Mouse (Mus musculus): ENCODE measurements around the gene Rnase10. TPM values are rescaled to one million over a fixed set of nuclear protein-coding genes. Genes with fewer than 3 reads are reported as not detected.
"Not testable (repeated sequence)": the region's sequence is repeated elsewhere in the genome, so short reads cannot be mapped to it uniquely, and the experiment has no call there.

Gene Rnase10
- polyA plus RNA-seq, 1 experiment from 2014 or later: not detected

GRCm38 (mm10) chr14:50997999-50998666 is 9.4 kb upstream of the Rnase10 start:
- H3K36me3 ChIP-seq (ENCODE audit: control insufficient read depth, insufficient read depth, low read length): no peaks in the 10 kb centered on the region
- H3K27me3 ChIP-seq (ENCODE audit: control insufficient read depth, insufficient read depth, low read length): no peaks in the 10 kb centered on the region
- no peak overlapping the region for H3K4me3 ChIP-seq (ENCODE audit: low read depth, low read length)
- H3K27ac ChIP-seq (ENCODE audit: low read depth, low read length): no peak overlapping the region
- ATAC-seq (ENCODE audit: low FRiP score) (no peak), DNase-seq (ENCODE audit: low spot score) (no peak)
- no peak overlapping the region for H3K4me2 ChIP-seq (replicated peaks; ENCODE audit: low read depth, low read length)
- WGBS: 88% methylated on average over 2 of the region's 2 CpGs
- no peak overlapping the region for H3K9ac ChIP-seq (ENCODE audit: low read depth, low read length)
- H3K9me3 ChIP-seq (ENCODE audit: control insufficient read depth, low read length): no peaks in the 10 kb centered on the region
- no peaks in the 10 kb centered on the region for H3K4me1 ChIP-seq (replicated peaks; ENCODE audit: control insufficient read depth, insufficient read depth, low read length)

GRCm38 (mm10) chr14:51007914-51008713 is 563 bp downstream of the Rnase10 start:
- Histone ChIP-seq H3K27ac (ENCODE audit: low read depth, low read length) (no peak overlapping the region), H3K4me3 (ENCODE audit: low read depth, low read length) (no peak overlapping the region), H3K4me2 (replicated peaks; ENCODE audit: low read depth, low read length) (no peak overlapping the region), H3K9ac (ENCODE audit: low read depth, low read length) (no peak overlapping the region), H3K27me3 (ENCODE audit: control insufficient read depth, insufficient read depth, low read length) (no peaks in the 10 kb centered on the region), H3K9me3 (ENCODE audit: control insufficient read depth, low read length) (no peaks in the 10 kb centered on the region), H3K4me1 (replicated peaks; ENCODE audit: control insufficient read depth, insufficient read depth, low read length) (no peaks in the 10 kb centered on the region), H3K36me3 (ENCODE audit: control insufficient read depth, insufficient read depth, low read length) (no peaks in the 10 kb centered on the region)
- DNase-seq (ENCODE audit: low spot score) (no peak), ATAC-seq (ENCODE audit: low FRiP score) (no peak)
- WGBS: 87% methylated on average over 13 of the region's 13 CpGs

GRCm38 (mm10) chr14:51008781-51009180 is 1.2 kb downstream of the Rnase10 start:
- Histone ChIP-seq H3K27ac (ENCODE audit: low read depth, low read length) (no peak overlapping the region), H3K4me3 (ENCODE audit: low read depth, low read length) (no peak overlapping the region), H3K9me3 (ENCODE audit: control insufficient read depth, low read length) (no peaks in the 10 kb centered on the region), H3K4me1 (replicated peaks; ENCODE audit: control insufficient read depth, insufficient read depth, low read length) (no peaks in the 10 kb centered on the region), H3K4me2 (replicated peaks; ENCODE audit: low read depth, low read length) (no peak overlapping the region), H3K27me3 (ENCODE audit: control insufficient read depth, insufficient read depth, low read length) (no peaks in the 10 kb centered on the region), H3K9ac (ENCODE audit: low read depth, low read length) (no peak overlapping the region), H3K36me3 (ENCODE audit: control insufficient read depth, insufficient read depth, low read length) (no peaks in the 10 kb centered on the region)
- DNase-seq (ENCODE audit: low spot score) (no peak), ATAC-seq (ENCODE audit: low FRiP score) (no peak)
- 88% methylated on average over 4 of the region's 4 CpGs for WGBS

- H3K27me3 ChIP-seq (ENCODE audit: control insufficient read depth, insufficient read depth, low read length): no peaks in the 10 kb centered on the region
- H3K9ac ChIP-seq (ENCODE audit: low read depth, low read length): no peak overlapping the region
- no peaks in the 10 kb centered on the region for H3K36me3 ChIP-seq (ENCODE audit: control insufficient read depth, insufficient read depth, low read length)
- no peak for DNase-seq (ENCODE audit: low spot score)
- no peaks in the 10 kb centered on the region for H3K9me3 ChIP-seq (ENCODE audit: control insufficient read depth, low read length)
- ATAC-seq (ENCODE audit: low FRiP score): no peak
- no peak overlapping the region for H3K4me3 ChIP-seq (ENCODE audit: low read depth, low read length)
- no peak overlapping the region for H3K4me2 ChIP-seq (replicated peaks; ENCODE audit: low read depth, low read length)
- 87% methylated on average over 6 of the region's 6 CpGs for WGBS
- no peak overlapping the region for H3K27ac ChIP-seq (ENCODE audit: low read depth, low read length)
- H3K4me1 ChIP-seq (replicated peaks; ENCODE audit: control insufficient read depth, insufficient read depth, low read length): no peaks in the 10 kb centered on the region
Measured at GRCm38 (mm10) chr14:51009572-51009971, 2.0 kb downstream of the Rnase10 start.

GRCm38 (mm10) chr14:51014724-51015123 is 7.2 kb downstream of the Rnase10 start:
- H3K36me3 ChIP-seq (ENCODE audit: control insufficient read depth, insufficient read depth, low read length); H3K4me3 ChIP-seq (ENCODE audit: low read depth, low read length); H3K27ac ChIP-seq (ENCODE audit: low read depth, low read length); ATAC-seq (ENCODE audit: low FRiP score); H3K9me3 ChIP-seq (ENCODE audit: control insufficient read depth, low read length); DNase-seq (ENCODE audit: low spot score); H3K4me2 ChIP-seq (replicated peaks; ENCODE audit: low read depth, low read length); H3K27me3 ChIP-seq (ENCODE audit: control insufficient read depth, insufficient read depth, low read length); H3K4me1 ChIP-seq (replicated peaks; ENCODE audit: control insufficient read depth, insufficient read depth, low read length); H3K9ac ChIP-seq (ENCODE audit: low read depth, low read length): not testable (repeated sequence)
- WGBS: 82% methylated on average over 3 of the region's 3 CpGs

- DNase-seq (ENCODE audit: low spot score) (no peak), ATAC-seq (ENCODE audit: low FRiP score) (no peak)
- H3K9ac ChIP-seq (ENCODE audit: low read depth, low read length): no peak overlapping the region
- H3K27ac ChIP-seq (ENCODE audit: low read depth, low read length): no peak overlapping the region
- no peaks in the 10 kb centered on the region for H3K36me3 ChIP-seq (ENCODE audit: control insufficient read depth, insufficient read depth, low read length)
- no peaks in the 10 kb centered on the region for H3K9me3 ChIP-seq (ENCODE audit: control insufficient read depth, low read length)
- H3K4me3 ChIP-seq (ENCODE audit: low read depth, low read length): no peak overlapping the region
- H3K4me1 ChIP-seq (replicated peaks; ENCODE audit: control insufficient read depth, insufficient read depth, low read length): no peaks in the 10 kb centered on the region
- no peaks in the 10 kb centered on the region for H3K27me3 ChIP-seq (ENCODE audit: control insufficient read depth, insufficient read depth, low read length)
- H3K4me2 ChIP-seq (replicated peaks; ENCODE audit: low read depth, low read length): no peak overlapping the region
Measured at GRCm38 (mm10) chr14:51015780-51016179, 8.2 kb downstream of the Rnase10 start.

GRCm38 (mm10) chr14:51017256-51017655 is 9.7 kb downstream of the Rnase10 start:
- no peak overlapping the region for H3K27ac ChIP-seq (ENCODE audit: low read depth, low read length)
- DNase-seq (ENCODE audit: low spot score): no peak
- H3K4me1 ChIP-seq (replicated peaks; ENCODE audit: control insufficient read depth, insufficient read depth, low read length): no peaks in the 10 kb centered on the region
- WGBS: 76% methylated on average over 3 of the region's 3 CpGs
- no peak for ATAC-seq (ENCODE audit: low FRiP score)
- no peak overlapping the region for H3K4me3 ChIP-seq (ENCODE audit: low read depth, low read length)
- H3K9ac ChIP-seq (ENCODE audit: low read depth, low read length): no peak overlapping the region
- no peaks in the 10 kb centered on the region for H3K9me3 ChIP-seq (ENCODE audit: control insufficient read depth, low read length)
- H3K27me3 ChIP-seq (ENCODE audit: control insufficient read depth, insufficient read depth, low read length): no peaks in the 10 kb centered on the region
- no peaks in the 10 kb centered on the region for H3K36me3 ChIP-seq (ENCODE audit: control insufficient read depth, insufficient read depth, low read length)
- H3K4me2 ChIP-seq (replicated peaks; ENCODE audit: low read depth, low read length): no peak overlapping the region

- Histone ChIP-seq H3K27me3 (ENCODE audit: control insufficient read depth, insufficient read depth, low read length) (no peaks in the 10 kb centered on the region), H3K36me3 (ENCODE audit: control insufficient read depth, insufficient read depth, low read length) (no peaks in the 10 kb centered on the region), H3K9me3 (ENCODE audit: control insufficient read depth, low read length) (no peaks in the 10 kb centered on the region), H3K27ac (ENCODE audit: low read depth, low read length) (no peak overlapping the region), H3K9ac (ENCODE audit: low read depth, low read length) (no peak overlapping the region), H3K4me3 (ENCODE audit: low read depth, low read length) (no peak overlapping the region), H3K4me2 (replicated peaks; ENCODE audit: low read depth, low read length) (no peak overlapping the region), H3K4me1 (replicated peaks; ENCODE audit: control insufficient read depth, insufficient read depth, low read length) (no peaks in the 10 kb centered on the region)
- no peak for ATAC-seq (ENCODE audit: low FRiP score)
- no peak for DNase-seq (ENCODE audit: low spot score)
- WGBS: 79% methylated on average over 4 of the region's 4 CpGs
Measured at GRCm38 (mm10) chr14:51023457-51023856, 15.9 kb downstream of the Rnase10 start.

GRCm38 (mm10) chr14:51024820-51025219 is 17.3 kb downstream of the Rnase10 start:
- Histone ChIP-seq H3K4me1 (replicated peaks; ENCODE audit: control insufficient read depth, insufficient read depth, low read length) (no peaks in the 10 kb centered on the region), H3K27ac (ENCODE audit: low read depth, low read length) (no peak overlapping the region), H3K36me3 (ENCODE audit: control insufficient read depth, insufficient read depth, low read length) (no peaks in the 10 kb centered on the region), H3K27me3 (ENCODE audit: control insufficient read depth, insufficient read depth, low read length) (no peaks in the 10 kb centered on the region), H3K9me3 (ENCODE audit: control insufficient read depth, low read length) (no peaks in the 10 kb centered on the region), H3K4me3 (ENCODE audit: low read depth, low read length) (no peak overlapping the region), H3K9ac (ENCODE audit: low read depth, low read length) (no peak overlapping the region), H3K4me2 (replicated peaks; ENCODE audit: low read depth, low read length) (no peak overlapping the region)
- ATAC-seq (ENCODE audit: low FRiP score) (no peak), DNase-seq (ENCODE audit: low spot score) (no peak)
- WGBS: 83% methylated on average over 1 of the region's 1 CpGs

All from hindbrain, embryonic 11.5 days (tissue).